Mouse (Mus musculus) forebrain, embryonic 15.5 days (tissue): Measurements from ENCODE around the gene Ppp2r2c. TPM values are rescaled to one million over a fixed set of nuclear protein-coding genes. Genes with fewer than 3 reads are reported as not detected.

ENCODE experiments used
- ATAC-seq: fragments of 200-750 bp; cut with Nextera tagmentation; replicated peaks from 2 replicates; pipeline ENCODE4 v1.8.0; 2017; ENCODE audit warnings: mild to moderate bottlenecking, moderate TSS enrichment, moderate library complexity
- H3K27ac ChIP-seq: fragments of 300-500 bp; sonication (generic); replicated peaks from 2 replicates; pipeline ENCODE4 v1.5.1; 2015; ENCODE audit warnings: mild to moderate bottlenecking, inconsistent platforms
- H3K27me3 ChIP-seq: fragments of 300-500 bp; sonication (generic); 2 replicates; pipeline ENCODE4 v1.6.1; 2015; ENCODE audit warnings: inconsistent platforms
- H3K36me3 ChIP-seq: fragments of 300-500 bp; sonication (generic); 2 replicates; pipeline ENCODE4 v1.6.1; 2015; ENCODE audit warnings: mild to moderate bottlenecking, inconsistent platforms
- H3K4me1 ChIP-seq: fragments of 300-500 bp; sonication (generic); 2 replicates; pipeline ENCODE4 v1.6.1; 2015; ENCODE audit warnings: inconsistent platforms
- H3K4me2 ChIP-seq: fragments of 300-500 bp; sonication (generic); replicated peaks from 2 replicates; pipeline ENCODE4 v1.6.1; 2015; ENCODE audit warnings: mild to moderate bottlenecking, inconsistent platforms
- H3K4me3 ChIP-seq: fragments of 300-500 bp; sonication (generic); 2 replicates; pipeline ENCODE4 v1.5.1; 2015; ENCODE audit warnings: mild to moderate bottlenecking, inconsistent platforms
- H3K9ac ChIP-seq: fragments of 300-500 bp; sonication (generic); replicated peaks from 2 replicates; pipeline ENCODE4 v1.6.1; 2015; ENCODE audit warnings: mild to moderate bottlenecking, inconsistent platforms
- H3K9me3 ChIP-seq: fragments of 300-500 bp; sonication (generic); 2 replicates; pipeline ENCODE4 v1.6.1; 2016; ENCODE audit warnings: inconsistent platforms
- WGBS: fragments of 180-500 bp; shearing (Covaris S2); methylation state at CpG from one replicate; pipeline ENCODE4 v1.1.7; 2015; ENCODE audit warnings: mixed read lengths; 5-methylcytosine and 5-hydroxymethylcytosine counted together
- polyA plus RNA-seq: library from polyadenylated mRNA; unstranded; fragments of >200 nt; fragmentation: Nextera tagmentation; extraction: Ambion mirVana; gene quantifications from 2 replicates; pipeline ENCODE4 v1.2.1, GENCODE M21; 2015

Ppp2r2c gene
- polyA plus RNA-seq: 30.0 and 33.2 TPM in 2 replicates

GRCm38 (mm10) chr5:36868266-36869090, at the start of gene Ppp2r2c:
Gene Ppp2r2c (plus strand): TSS chr5:36868513.
- peak; percentile 61 for ATAC-seq
- Histone ChIP-seq H3K27me3 (peaks cover 65% of the 10 kb centered on the region), H3K4me2 (peak within 1 kb of the TSS; percentile 71), H3K4me1 (peaks cover 25% of the 10 kb centered on the region), H3K9ac (peak within 1 kb of the TSS; percentile 67), H3K27ac (peak within 1 kb of the TSS; percentile 59), H3K9me3 (no peaks in the 10 kb centered on the region), H3K36me3 (no peaks in the 10 kb centered on the region), H3K4me3 (peak within 1 kb of the TSS; percentile 52)
- under 1% methylated on average over 78 of the region's 108 CpGs for WGBS

GRCm38 (mm10) chr5:36819742-36820141, 48.6 kb upstream of the Ppp2r2c start:
- Histone ChIP-seq H3K9me3 (no peaks in the 10 kb centered on the region), H3K4me1 (no peaks in the 10 kb centered on the region), H3K27me3 (no peaks in the 10 kb centered on the region), H3K4me3 (no peak overlapping the region), H3K27ac (no peak overlapping the region), H3K36me3 (no peaks in the 10 kb centered on the region), H3K9ac (no peak overlapping the region), H3K4me2 (no peak overlapping the region)
- WGBS: 92% methylated on average over 5 of the region's 5 CpGs
- no peak for ATAC-seq

- 45% methylated on average over 6 of the region's 6 CpGs for WGBS
- ATAC-seq: 0 out of 2 replicates have a peak, but pooled peaks have one; percentile 29
These were observed 48.2 kb upstream of the Ppp2r2c start for GRCm38 (mm10) chr5:36820142-36820541.

GRCm38 (mm10) chr5:36822907-36823306, 45.4 kb upstream of the Ppp2r2c start:
- Histone ChIP-seq H3K4me2 (no peak overlapping the region), H3K9ac (no peak overlapping the region), H3K36me3 (no peaks in the 10 kb centered on the region), H3K27ac (no peak overlapping the region), H3K9me3 (no peaks in the 10 kb centered on the region), H3K4me3 (no peak overlapping the region), H3K4me1 (no peaks in the 10 kb centered on the region), H3K27me3 (no peaks in the 10 kb centered on the region)
- ATAC-seq: no peak
- WGBS: 97% methylated on average over 4 of the region's 4 CpGs

More at GRCm38 (mm10) chr5:36820142-36820541, 48.2 kb upstream of the Ppp2r2c start:
- H3K36me3 ChIP-seq: no peaks in the 10 kb centered on the region
- no peaks in the 10 kb centered on the region for H3K27me3 ChIP-seq
- no peaks in the 10 kb centered on the region for H3K4me1 ChIP-seq
- no peak overlapping the region for H3K4me2 ChIP-seq
- no peak overlapping the region for H3K9ac ChIP-seq
- H3K9me3 ChIP-seq: no peaks in the 10 kb centered on the region
- H3K27ac ChIP-seq: no peak overlapping the region
- no peak overlapping the region for H3K4me3 ChIP-seq

- peaks cover 10% of the 10 kb centered on the region for H3K4me1 ChIP-seq
- no peaks in the 10 kb centered on the region for H3K27me3 ChIP-seq
- H3K36me3 ChIP-seq: no peaks in the 10 kb centered on the region
- H3K9me3 ChIP-seq: no peaks in the 10 kb centered on the region
- no peak for ATAC-seq
- WGBS: 80% methylated on average over 4 of the region's 4 CpGs
- H3K9ac ChIP-seq: no peak overlapping the region
- H3K4me3 ChIP-seq: no peak overlapping the region
- no peak overlapping the region for H3K4me2 ChIP-seq
- H3K27ac ChIP-seq: no peak overlapping the region
These were observed 39.2 kb upstream of the Ppp2r2c start for GRCm38 (mm10) chr5:36829098-36829497.

- Histone ChIP-seq H3K27ac (no peak within 1 kb of the TSS), H3K27me3 (no peaks in the 10 kb centered on the region), H3K9ac (peak within 1 kb of the TSS; percentile 46), H3K4me2 (peak within 1 kb of the TSS; percentile 70), H3K4me3 (peak within 1 kb of the TSS; percentile 50), H3K9me3 (no peaks in the 10 kb centered on the region), H3K36me3 (no peaks in the 10 kb centered on the region), H3K4me1 (peaks cover 10% of the 10 kb centered on the region)
- peak; percentile 88 for ATAC-seq
- WGBS: 5% methylated on average over 46 of the region's 46 CpGs
These were observed 38.1 kb upstream of the Ppp2r2c start, which contains the start of gene Man2b2 for GRCm38 (mm10) chr5:36829913-36830879. Gene Man2b2 (minus strand): TSS chr5:36830653.

GRCm38 (mm10) chr5:36831272-36831671, 37.0 kb upstream of the Ppp2r2c start:
- 61% methylated on average over 7 of the region's 7 CpGs for WGBS
- Histone ChIP-seq H3K27me3 (no peaks in the 10 kb centered on the region), H3K9ac (no peak overlapping the region), H3K4me1 (peaks cover 10% of the 10 kb centered on the region), H3K36me3 (no peaks in the 10 kb centered on the region), H3K27ac (no peak overlapping the region), H3K4me2 (no peak overlapping the region), H3K4me3 (no peak overlapping the region), H3K9me3 (no peaks in the 10 kb centered on the region)
- ATAC-seq: no peak

- Histone ChIP-seq H3K36me3 (no peaks in the 10 kb centered on the region), H3K4me3 (no peak overlapping the region), H3K9me3 (no peaks in the 10 kb centered on the region), H3K4me1 (peaks cover 7% of the 10 kb centered on the region), H3K9ac (no peak overlapping the region), H3K4me2 (no peak overlapping the region), H3K27me3 (no peaks in the 10 kb centered on the region), H3K27ac (no peak overlapping the region)
- WGBS: 4% methylated on average over 6 of the region's 6 CpGs
- ATAC-seq: peak; percentile 46; the same call in 1 of the 2 replicates
These were observed 32.4 kb upstream of the Ppp2r2c start for GRCm38 (mm10) chr5:36835933-36836332.

GRCm38 (mm10) chr5:36839032-36839431, 29.3 kb upstream of the Ppp2r2c start:
- ATAC-seq: no peak; the same call in 1 of the 2 replicates
- H3K36me3 ChIP-seq: no peaks in the 10 kb centered on the region
- H3K27me3 ChIP-seq: no peaks in the 10 kb centered on the region
- H3K27ac ChIP-seq: no peak overlapping the region; the same call in 1 of the 2 replicates
- H3K4me3 ChIP-seq: no peak overlapping the region
- no peak overlapping the region for H3K4me2 ChIP-seq
- H3K9ac ChIP-seq: no peak overlapping the region
- H3K4me1 ChIP-seq: peaks cover 6% of the 10 kb centered on the region
- WGBS: 66% methylated on average over 2 of the region's 2 CpGs
- no peaks in the 10 kb centered on the region for H3K9me3 ChIP-seq

- H3K27me3 ChIP-seq: no peaks in the 10 kb centered on the region
- H3K4me1 ChIP-seq: peaks cover 6% of the 10 kb centered on the region
- no peak overlapping the region for H3K9ac ChIP-seq
- H3K36me3 ChIP-seq: no peaks in the 10 kb centered on the region
- H3K4me3 ChIP-seq: no peak overlapping the region
- no peak overlapping the region for H3K4me2 ChIP-seq
- no peak overlapping the region for H3K27ac ChIP-seq
- no peak for ATAC-seq
- WGBS: 80% methylated on average over 8 of the region's 8 CpGs
- H3K9me3 ChIP-seq: no peaks in the 10 kb centered on the region
These were observed 28.7 kb upstream of the Ppp2r2c start for GRCm38 (mm10) chr5:36839602-36840001.

GRCm38 (mm10) chr5:36840092-36840491, 28.2 kb upstream of the Ppp2r2c start:
- no peak overlapping the region for H3K4me3 ChIP-seq
- no peak overlapping the region for H3K4me2 ChIP-seq
- no peak overlapping the region for H3K9ac ChIP-seq
- H3K9me3 ChIP-seq: no peaks in the 10 kb centered on the region
- no peak for ATAC-seq
- no peaks in the 10 kb centered on the region for H3K36me3 ChIP-seq
- H3K4me1 ChIP-seq: peaks cover 6% of the 10 kb centered on the region
- H3K27me3 ChIP-seq: no peaks in the 10 kb centered on the region
- H3K27ac ChIP-seq: no peak overlapping the region
- WGBS: 81% methylated on average over 7 of the region's 7 CpGs

- no peak for ATAC-seq
- 61% methylated on average over 1 of the region's 1 CpGs for WGBS
- Histone ChIP-seq H3K4me3 (no peak overlapping the region), H3K9ac (no peak overlapping the region), H3K4me1 (peaks cover 6% of the 10 kb centered on the region), H3K9me3 (no peaks in the 10 kb centered on the region), H3K27ac (peak overlapping the region; percentile 40; the same call in 1 of the 2 replicates), H3K27me3 (no peaks in the 10 kb centered on the region), H3K36me3 (no peaks in the 10 kb centered on the region), H3K4me2 (no peak overlapping the region)
These were observed 26.6 kb upstream of the Ppp2r2c start for GRCm38 (mm10) chr5:36841701-36842100.
